Mouse (Mus musculus) embryonic facial prominence, embryonic 15.5 days (tissue): ENCODE results near the gene Slc22a14. TPM values are rescaled to one million over a fixed set of nuclear protein-coding genes. Genes with fewer than 3 reads are reported as not detected.
A peak's percentile ranks its signal among the peaks of the same experiment; 100 is the strongest.

Source experiments
- ATAC-seq: fragments of 200-750 bp; cut with Nextera tagmentation; 2 replicates; pipeline ENCODE4 v1.8.0; 2017; ENCODE audit warnings: low read depth, moderate TSS enrichment; ENCODE audit not compliant: insufficient number of reproducible peaks, low FRiP score, low TSS enrichment
- H3K27ac ChIP-seq: fragments of 300-500 bp; sonication (generic); replicated peaks from 2 replicates; pipeline ENCODE4 v1.5.1; 2015; ENCODE audit warnings: mild to moderate bottlenecking, inconsistent platforms
- H3K27me3 ChIP-seq: fragments of 300-500 bp; sonication (generic); 2 replicates; pipeline ENCODE4 v1.6.1; 2015; ENCODE audit warnings: inconsistent platforms
- H3K36me3 ChIP-seq: fragments of 300-500 bp; sonication (generic); 2 replicates; pipeline ENCODE4 v1.6.1; 2015; ENCODE audit warnings: mild to moderate bottlenecking, inconsistent platforms
- H3K4me1 ChIP-seq: fragments of 300-500 bp; sonication (generic); 2 replicates; pipeline ENCODE4 v1.6.1; 2015; ENCODE audit warnings: inconsistent platforms
- H3K4me2 ChIP-seq: fragments of 300-500 bp; sonication (generic); replicated peaks from 2 replicates; pipeline ENCODE4 v1.6.1; 2015; ENCODE audit warnings: mild to moderate bottlenecking, inconsistent platforms
- H3K4me3 ChIP-seq: fragments of 300-500 bp; sonication (generic); replicated peaks from 2 replicates; pipeline ENCODE4 v1.5.1; 2015; ENCODE audit warnings: mild to moderate bottlenecking, inconsistent platforms
- H3K9ac ChIP-seq: fragments of 300-500 bp; sonication (generic); 2 replicates; pipeline ENCODE4 v1.6.1; 2015; ENCODE audit warnings: inconsistent platforms
- H3K9me3 ChIP-seq: fragments of 300-500 bp; sonication (generic); replicated peaks from 2 replicates; pipeline ENCODE4 v1.6.1; 2016; ENCODE audit warnings: inconsistent platforms
- WGBS: fragments of 180-500 bp; shearing (Covaris S2); methylation state at CpG from one replicate; pipeline ENCODE4 v1.1.7; 2015; 5-methylcytosine and 5-hydroxymethylcytosine counted together
- polyA plus RNA-seq: library from polyadenylated mRNA; unstranded; fragments of >200 nt; fragmentation: Nextera tagmentation; extraction: Ambion mirVana; gene quantifications from 2 replicates; pipeline ENCODE4 v1.2.1, GENCODE M21; 2015

The Slc22a14 gene
- polyA plus RNA-seq, 1 experiment from 2014 or later = 0.08 TPM

GRCm38 (mm10) chr9:119258785-119259184, 106.6 kb downstream of the Slc22a14 start:
- peaks cover 43% of the 10 kb centered on the region for H3K36me3 ChIP-seq
- no peak overlapping the region for H3K9ac ChIP-seq
- H3K4me1 ChIP-seq = no peaks in the 10 kb centered on the region
- H3K4me2 ChIP-seq = no peak overlapping the region
- H3K27ac ChIP-seq = no peak overlapping the region
- ATAC-seq = no peak
- H3K9me3 ChIP-seq = no peaks in the 10 kb centered on the region
- H3K4me3 ChIP-seq = no peak overlapping the region
- WGBS = 92% methylated on average over 2 of the region's 2 CpGs
- H3K27me3 ChIP-seq = no peaks in the 10 kb centered on the region

GRCm38 (mm10) chr9:119258128-119258527, 107.2 kb downstream of the Slc22a14 start:
- Histone ChIP-seq H3K4me3 (no peak overlapping the region), H3K4me1 (no peaks in the 10 kb centered on the region), H3K4me2 (no peak overlapping the region), H3K27me3 (no peaks in the 10 kb centered on the region), H3K9me3 (no peaks in the 10 kb centered on the region), H3K9ac (no peak overlapping the region), H3K36me3 (peaks cover 49% of the 10 kb centered on the region), H3K27ac (no peak overlapping the region)
- WGBS = 80% methylated on average over 5 of the region's 5 CpGs
- ATAC-seq = no peak

GRCm38 (mm10) chr9:119256161-119256560, 109.2 kb downstream of the Slc22a14 start:
- no peaks in the 10 kb centered on the region for H3K9me3 ChIP-seq
- no peak overlapping the region for H3K4me3 ChIP-seq
- no peak overlapping the region for H3K27ac ChIP-seq
- peaks cover 55% of the 10 kb centered on the region for H3K36me3 ChIP-seq
- H3K9ac ChIP-seq = no peak overlapping the region
- ATAC-seq = no peak
- WGBS = 96% methylated on average over 12 of the region's 12 CpGs
- H3K27me3 ChIP-seq = no peaks in the 10 kb centered on the region
- H3K4me1 ChIP-seq = no peaks in the 10 kb centered on the region
- no peak overlapping the region for H3K4me2 ChIP-seq

- H3K27ac ChIP-seq = no peak overlapping the region
- H3K9ac ChIP-seq = no peak overlapping the region
- H3K4me1 ChIP-seq = no peaks in the 10 kb centered on the region
- no peaks in the 10 kb centered on the region for H3K9me3 ChIP-seq
- WGBS = 91% methylated on average over 1 of the region's 1 CpGs
- no peak overlapping the region for H3K4me3 ChIP-seq
- no peak for ATAC-seq
- no peak overlapping the region for H3K4me2 ChIP-seq
- peaks cover 65% of the 10 kb centered on the region for H3K36me3 ChIP-seq
- no peaks in the 10 kb centered on the region for H3K27me3 ChIP-seq
Measured at GRCm38 (mm10) chr9:119255096-119255495, 110.3 kb downstream of the Slc22a14 start.

- H3K27ac ChIP-seq = no peak overlapping the region
- H3K4me3 ChIP-seq = no peak overlapping the region
- no peaks in the 10 kb centered on the region for H3K4me1 ChIP-seq
- no peak for ATAC-seq
- peaks cover 66% of the 10 kb centered on the region for H3K36me3 ChIP-seq
- 72% methylated on average over 2 of the region's 2 CpGs for WGBS
- no peaks in the 10 kb centered on the region for H3K9me3 ChIP-seq
- no peak overlapping the region for H3K4me2 ChIP-seq
- H3K27me3 ChIP-seq = no peaks in the 10 kb centered on the region
- no peak overlapping the region for H3K9ac ChIP-seq
Measured at GRCm38 (mm10) chr9:119254187-119254586, 111.2 kb downstream of the Slc22a14 start.

- Histone ChIP-seq H3K4me3 (no peak overlapping the region), H3K4me2 (no peak overlapping the region), H3K4me1 (no peaks in the 10 kb centered on the region), H3K36me3 (peaks cover 50% of the 10 kb centered on the region), H3K27me3 (no peaks in the 10 kb centered on the region), H3K9ac (no peak overlapping the region), H3K27ac (no peak overlapping the region), H3K9me3 (no peaks in the 10 kb centered on the region)
- 68% methylated on average over 5 of the region's 5 CpGs for WGBS
- ATAC-seq = no peak
Measured at GRCm38 (mm10) chr9:119247996-119248395, 117.4 kb downstream of the Slc22a14 start.

- WGBS = 77% methylated on average over 5 of the region's 5 CpGs
- Histone ChIP-seq H3K4me3 (no peak overlapping the region), H3K9me3 (no peaks in the 10 kb centered on the region), H3K4me2 (no peak overlapping the region), H3K9ac (no peak overlapping the region), H3K27ac (no peak overlapping the region), H3K27me3 (no peaks in the 10 kb centered on the region), H3K36me3 (peaks cover 45% of the 10 kb centered on the region), H3K4me1 (no peaks in the 10 kb centered on the region)
- ATAC-seq = no peak
Measured at GRCm38 (mm10) chr9:119246826-119247225, 118.5 kb downstream of the Slc22a14 start.

GRCm38 (mm10) chr9:119243981-119244380, 121.4 kb downstream of the Slc22a14 start:
- Histone ChIP-seq H3K27ac (no peak overlapping the region), H3K9me3 (no peaks in the 10 kb centered on the region), H3K4me1 (no peaks in the 10 kb centered on the region), H3K27me3 (no peaks in the 10 kb centered on the region), H3K4me2 (no peak overlapping the region), H3K9ac (no peak overlapping the region), H3K4me3 (no peak overlapping the region), H3K36me3 (peaks cover 46% of the 10 kb centered on the region)
- no peak for ATAC-seq
- 92% methylated on average over 3 of the region's 3 CpGs for WGBS

GRCm38 (mm10) chr9:119241169-119241865, 124.0 kb downstream of the Slc22a14 start:
- Histone ChIP-seq H3K9ac (no peak overlapping the region), H3K27me3 (no peaks in the 10 kb centered on the region), H3K4me2 (no peak overlapping the region), H3K27ac (no peak overlapping the region), H3K4me1 (no peaks in the 10 kb centered on the region), H3K4me3 (no peak overlapping the region), H3K36me3 (peaks cover 47% of the 10 kb centered on the region), H3K9me3 (no peaks in the 10 kb centered on the region)
- ATAC-seq = no peak
- WGBS = 87% methylated on average over 11 of the region's 11 CpGs

GRCm38 (mm10) chr9:119240286-119240997, 124.9 kb downstream of the Slc22a14 start:
- no peak overlapping the region for H3K27ac ChIP-seq
- no peaks in the 10 kb centered on the region for H3K27me3 ChIP-seq
- H3K4me2 ChIP-seq = no peak overlapping the region
- 82% methylated on average over 10 of the region's 10 CpGs for WGBS
- no peaks in the 10 kb centered on the region for H3K9me3 ChIP-seq
- ATAC-seq = peak; percentile 67; the same call in 1 of the 2 replicates
- peaks cover 45% of the 10 kb centered on the region for H3K36me3 ChIP-seq
- no peaks in the 10 kb centered on the region for H3K4me1 ChIP-seq
- H3K4me3 ChIP-seq = no peak overlapping the region
- H3K9ac ChIP-seq = no peak overlapping the region

- Histone ChIP-seq H3K27ac (no peak overlapping the region), H3K4me2 (no peak overlapping the region), H3K4me3 (no peak overlapping the region), H3K9me3 (no peaks in the 10 kb centered on the region), H3K4me1 (no peaks in the 10 kb centered on the region), H3K9ac (no peak overlapping the region), H3K27me3 (no peaks in the 10 kb centered on the region), H3K36me3 (peaks cover 40% of the 10 kb centered on the region)
- WGBS = 91% methylated on average over 3 of the region's 3 CpGs
- ATAC-seq = no peak
Measured at GRCm38 (mm10) chr9:119239274-119239673, 126.1 kb downstream of the Slc22a14 start.
